Mouse (Mus musculus) heart, adult 8-10 months (tissue): ENCODE data around the gene Nipsnap2. TPM values are rescaled to one million over a fixed set of nuclear protein-coding genes. Genes with fewer than 3 reads are reported as not detected.
"Not testable (repeated sequence)": the region's sequence is repeated elsewhere in the genome, so short reads cannot be mapped to it uniquely, and the experiment has no call there.

Experiments used
- DNase-seq: peaks from one replicate; pipeline ENCODE4 v3.0.0; 2022; ENCODE audit warnings: low spot score
- total RNA-seq, 4 experiments: library from RNA; stranded (reverse); gene quantifications; 2 replicates each; pipeline ENCODE4 v1.2.4; 2022

The Nipsnap2 gene
- 1,000 to 10,000 TPM in 2 of 4 experiments, 100 to 1,000 TPM in 2; 969 to 1,032 (median 999) TPM for total RNA-seq

DNA sequence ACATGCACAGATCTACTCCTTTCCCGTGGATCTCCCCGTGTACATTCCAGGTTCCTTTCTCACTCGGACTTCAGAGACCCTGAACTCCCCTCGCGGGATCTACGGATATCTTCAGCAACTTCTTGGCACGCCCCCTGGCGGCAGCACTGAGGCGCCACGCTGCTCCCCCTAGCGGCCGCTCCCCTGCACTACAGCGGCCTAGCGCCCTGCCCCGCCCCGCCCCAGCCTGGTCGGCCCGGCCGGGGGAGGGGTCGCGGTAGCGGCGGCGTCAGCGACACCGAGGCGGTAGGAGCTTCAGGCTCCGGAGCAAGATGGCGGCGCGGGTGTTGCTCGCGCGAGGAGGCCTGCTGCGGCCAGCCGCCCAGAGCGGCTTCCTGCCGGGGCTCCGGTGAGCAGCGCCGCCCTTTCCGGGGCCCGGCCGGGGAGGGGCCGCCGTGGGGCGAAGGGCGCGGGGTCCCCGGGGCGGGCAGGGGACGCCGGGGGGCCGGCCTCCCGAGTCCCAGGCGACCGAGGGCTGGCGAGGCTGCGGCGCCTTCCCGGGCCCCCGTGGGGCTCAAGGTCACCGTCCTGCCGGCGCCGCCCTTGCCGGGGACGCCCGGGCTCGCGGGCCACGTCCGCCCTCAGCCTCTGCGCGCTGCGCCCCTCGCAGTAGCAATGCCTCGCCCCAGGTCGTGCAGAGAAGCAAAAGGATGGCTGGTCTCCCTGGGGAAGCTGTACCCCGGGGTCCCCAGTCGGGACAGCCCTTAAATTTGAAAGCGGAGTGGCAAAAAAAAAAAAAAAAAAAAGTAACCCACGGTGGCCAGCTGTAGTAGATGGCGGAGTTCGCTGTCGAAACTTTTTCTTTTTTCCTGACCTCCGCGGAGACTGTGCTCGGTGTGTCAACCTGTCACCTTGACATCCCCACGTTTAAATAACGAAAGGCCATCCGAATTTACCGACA is at the start of gene Nipsnap2:
Nipsnap2 (plus strand) TSS at position 230 of the 940 bp plus-strand sequence.
- DNase-seq = peak; percentile 89

DNA sequence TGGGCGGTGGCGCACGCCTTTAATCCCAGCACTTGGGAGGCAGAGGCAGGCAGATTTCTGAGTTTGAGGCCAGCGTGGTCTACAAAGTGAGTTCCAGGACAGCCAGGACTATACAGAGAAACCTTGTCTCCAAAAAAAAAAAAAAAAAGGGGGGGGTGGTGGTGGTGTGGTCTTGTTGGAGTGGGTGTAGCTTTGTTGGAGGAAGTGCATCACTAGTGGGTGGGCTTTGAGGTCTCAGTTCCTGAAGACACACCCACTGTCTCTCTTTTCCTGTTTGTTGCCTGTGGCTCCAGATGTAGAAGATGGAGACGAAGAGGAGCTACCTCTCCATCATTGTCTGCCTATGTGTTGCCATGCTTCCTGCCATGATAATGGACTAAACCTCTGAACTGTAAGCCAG is 39.7 kb upstream of the Nipsnap2 start:
- DNase-seq = not testable (repeated sequence)

DNA sequence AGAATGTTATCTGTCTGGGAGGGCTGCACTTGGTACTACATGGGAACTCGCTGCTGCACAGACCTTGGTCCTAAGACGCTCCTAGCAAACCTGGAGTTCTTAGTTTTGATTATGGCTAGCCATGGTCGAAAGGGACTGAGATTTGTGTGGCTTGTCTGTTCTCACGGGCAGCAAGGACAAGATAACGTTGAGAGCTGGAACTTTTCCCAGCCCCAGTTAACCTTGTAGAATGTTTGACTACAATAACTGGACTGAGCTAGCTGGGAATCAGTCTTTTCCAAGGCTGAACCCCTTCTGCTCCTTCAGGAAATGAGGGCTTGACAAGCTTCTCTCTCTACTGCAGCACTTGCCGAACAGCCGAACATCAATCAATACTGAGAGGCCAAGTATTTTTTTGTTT is 37.2 kb upstream of the Nipsnap2 start:
- no peak for DNase-seq

DNA sequence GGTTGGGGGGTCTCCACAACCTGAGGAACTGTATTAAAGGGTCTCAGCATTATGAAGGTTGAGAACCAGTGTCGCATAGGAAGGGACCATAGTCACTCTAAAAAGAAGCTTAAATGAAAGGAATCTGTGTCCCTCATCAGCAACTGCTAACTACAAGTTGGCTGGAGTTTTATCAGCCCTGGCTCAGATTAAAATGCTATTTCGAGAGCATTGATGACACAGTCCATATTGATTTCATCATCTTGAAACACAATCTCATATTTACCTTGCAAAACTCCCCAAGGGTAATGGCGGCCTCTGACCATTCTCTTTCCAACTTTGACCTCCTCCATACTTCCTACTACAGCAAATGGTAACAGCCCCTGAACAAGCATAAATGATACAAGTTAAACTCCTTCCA is 34.3 kb upstream of the Nipsnap2 start:
- no peak for DNase-seq

DNA sequence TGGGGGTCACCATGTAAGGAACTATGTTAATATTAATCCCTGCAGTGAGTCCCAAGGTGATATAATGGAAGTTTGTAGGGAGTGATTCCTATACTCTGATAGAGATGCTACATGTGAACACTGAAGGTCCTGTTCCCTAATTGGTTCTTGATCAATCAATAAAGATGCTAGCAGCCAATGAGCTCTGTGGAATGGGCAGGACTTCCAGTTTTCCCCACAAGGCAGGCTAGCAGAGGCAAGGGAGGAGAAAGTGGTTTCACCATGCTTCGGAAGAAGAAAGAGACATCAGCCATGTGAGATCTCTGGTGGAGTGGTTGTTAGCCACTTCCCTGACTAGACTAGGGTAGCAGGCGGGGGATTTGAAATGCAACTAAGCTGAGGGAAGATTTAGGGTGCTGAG is 24.4 kb upstream of the Nipsnap2 start:
- DNase-seq = no peak

DNA sequence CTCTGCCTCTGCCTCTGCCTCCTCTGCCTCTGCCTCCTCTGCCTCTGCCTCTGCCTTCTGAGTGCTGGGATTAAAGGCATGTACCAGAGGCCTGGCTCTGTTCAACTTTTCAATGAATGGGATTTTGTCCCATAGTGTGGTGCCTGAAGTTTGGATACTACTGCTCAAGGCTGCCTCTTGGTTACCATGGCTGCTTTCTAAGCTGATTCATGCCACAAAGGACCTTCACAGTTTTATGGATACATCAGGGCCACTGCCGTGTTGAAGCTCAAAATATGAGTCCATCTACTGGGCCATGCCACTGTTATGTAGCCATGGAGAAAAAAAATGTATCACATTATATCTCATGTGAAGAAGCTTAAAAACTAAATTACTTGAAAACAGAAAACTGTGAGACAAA is 23.2 kb upstream of the Nipsnap2 start:
- no peak for DNase-seq

DNA sequence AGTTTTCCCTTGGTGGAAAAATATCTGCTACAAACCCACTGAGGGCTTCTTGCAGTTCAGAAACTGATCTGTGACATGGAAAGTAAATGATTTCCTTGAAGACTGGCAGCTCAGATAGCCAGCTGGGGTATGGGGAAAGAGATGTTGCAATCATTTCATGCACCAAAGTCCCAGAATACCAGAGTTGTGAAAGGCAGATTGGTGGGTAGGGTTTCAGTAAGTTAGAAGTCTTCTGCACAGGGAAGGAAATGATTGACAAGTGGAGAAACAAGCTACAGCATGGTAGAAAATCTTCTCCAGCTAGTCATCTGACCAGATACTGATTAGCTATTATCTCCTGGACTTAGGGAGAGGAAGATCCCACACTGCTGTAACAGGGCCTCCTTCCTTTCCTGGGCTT is 21.5 kb upstream of the Nipsnap2 start:
- DNase-seq = no peak

DNA sequence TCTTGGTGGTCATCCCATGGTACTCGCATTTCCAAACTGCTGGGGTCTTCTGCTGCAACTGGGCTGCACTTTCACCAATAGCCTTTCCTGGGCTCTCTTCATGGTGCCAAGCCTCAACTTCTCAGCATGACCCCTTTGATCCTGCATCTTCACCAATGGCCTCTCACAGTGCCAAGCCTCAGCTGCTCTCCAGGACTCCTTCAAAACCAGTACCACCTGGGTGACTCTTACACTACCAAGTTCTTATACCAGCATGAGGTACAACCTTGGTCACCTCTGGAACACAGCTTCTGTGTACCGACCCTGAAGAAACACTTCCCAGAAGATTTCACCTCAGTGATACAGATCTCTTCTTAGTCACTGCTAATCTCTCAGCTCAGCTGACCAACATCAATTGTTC is 16.5 kb upstream of the Nipsnap2 start, which contains the start of gene Sept14:
Sept14 (minus strand) TSS at position 101 of the 400 bp plus-strand sequence.
- no peak for DNase-seq

DNA sequence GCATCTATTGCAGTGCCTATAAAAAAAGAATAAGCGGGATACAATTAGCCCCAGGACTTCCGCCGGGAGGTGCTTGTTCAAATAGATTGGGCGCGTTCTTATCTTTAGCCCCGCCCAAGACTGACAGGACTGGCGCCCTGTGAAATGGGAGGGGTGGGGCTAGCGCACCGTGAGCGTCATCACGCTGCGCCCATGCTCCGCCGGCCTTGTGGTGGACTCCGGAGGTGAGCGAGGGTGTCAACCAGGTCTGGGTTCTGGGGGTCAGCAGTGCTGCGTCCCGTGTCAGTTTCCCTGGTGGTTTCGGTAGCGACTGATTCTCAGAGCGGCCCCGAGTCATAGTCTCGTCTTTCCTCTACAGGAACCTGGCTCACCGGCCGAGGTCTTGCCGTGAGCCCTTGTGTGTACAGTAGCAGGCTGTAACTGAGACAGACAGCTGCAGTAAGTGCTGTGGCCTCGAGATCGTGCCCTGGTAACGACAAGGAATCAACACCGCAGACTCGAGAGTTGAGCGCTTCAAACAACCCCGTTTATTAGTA is 9.5 kb upstream of the Nipsnap2 start, which contains the start of gene Mrps17:
Mrps17 (plus strand) TSS at position 172 of the 536 bp plus-strand sequence.
- DNase-seq = peak; percentile 96

DNA sequence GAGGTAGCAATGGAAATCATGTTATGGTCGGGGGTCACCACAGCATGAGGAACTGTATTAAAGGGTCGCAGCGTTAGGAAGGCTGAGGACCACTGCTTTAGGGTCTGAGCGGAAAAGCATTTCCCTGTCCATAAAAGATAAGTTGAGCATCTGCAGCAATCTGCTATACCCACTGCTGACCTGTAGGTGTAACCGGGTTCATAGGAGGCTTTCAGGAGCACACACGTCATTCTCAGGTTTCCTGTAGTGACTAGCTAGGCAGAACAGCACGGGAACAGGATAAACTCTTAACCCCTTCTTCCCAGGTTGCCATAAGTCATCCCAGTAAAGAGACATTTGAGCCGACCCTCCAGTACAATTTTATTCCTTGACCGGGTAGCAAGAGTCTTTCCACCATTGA is 7.8 kb upstream of the Nipsnap2 start:
- no peak for DNase-seq

DNA sequence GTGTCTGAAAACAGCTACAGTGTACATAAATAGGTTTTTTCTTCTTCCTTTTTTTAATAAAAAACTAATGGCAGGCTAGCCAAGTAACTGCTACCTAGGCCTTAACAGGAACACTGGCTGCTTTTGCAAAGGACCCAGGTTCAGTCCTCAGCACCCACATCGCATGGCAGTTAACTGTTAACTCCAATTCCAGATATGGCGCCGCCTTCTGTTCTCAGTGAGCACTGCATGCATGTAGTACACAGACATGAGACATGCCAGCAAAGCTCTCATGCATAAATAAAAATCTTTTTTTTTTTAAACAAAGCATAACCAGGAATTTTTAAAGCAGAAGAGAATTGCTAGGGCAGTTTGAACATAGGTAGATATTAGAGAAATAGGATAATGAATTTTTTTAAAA is 4.7 kb upstream of the Nipsnap2 start:
- DNase-seq = no peak

DNA sequence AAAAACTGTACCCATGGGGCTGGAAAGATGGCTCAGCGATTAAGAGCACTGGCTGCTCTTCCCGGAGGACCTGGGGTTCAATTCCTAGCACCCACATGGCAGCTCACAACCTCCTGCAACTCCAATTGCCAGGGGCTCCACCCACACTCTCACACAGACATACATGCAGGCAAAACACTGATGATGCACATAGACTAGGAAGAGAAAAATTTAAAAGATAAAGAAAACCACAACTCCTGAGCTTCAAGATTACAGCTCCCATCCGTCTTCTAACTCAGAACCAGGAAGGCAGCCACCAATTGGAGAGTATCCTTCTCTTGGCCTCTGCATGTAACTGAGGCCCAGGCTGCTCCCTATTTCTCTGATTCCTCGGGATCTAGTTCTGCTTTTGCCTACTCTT is 595 bp upstream of the Nipsnap2 start:
- DNase-seq = no peak

DNA sequence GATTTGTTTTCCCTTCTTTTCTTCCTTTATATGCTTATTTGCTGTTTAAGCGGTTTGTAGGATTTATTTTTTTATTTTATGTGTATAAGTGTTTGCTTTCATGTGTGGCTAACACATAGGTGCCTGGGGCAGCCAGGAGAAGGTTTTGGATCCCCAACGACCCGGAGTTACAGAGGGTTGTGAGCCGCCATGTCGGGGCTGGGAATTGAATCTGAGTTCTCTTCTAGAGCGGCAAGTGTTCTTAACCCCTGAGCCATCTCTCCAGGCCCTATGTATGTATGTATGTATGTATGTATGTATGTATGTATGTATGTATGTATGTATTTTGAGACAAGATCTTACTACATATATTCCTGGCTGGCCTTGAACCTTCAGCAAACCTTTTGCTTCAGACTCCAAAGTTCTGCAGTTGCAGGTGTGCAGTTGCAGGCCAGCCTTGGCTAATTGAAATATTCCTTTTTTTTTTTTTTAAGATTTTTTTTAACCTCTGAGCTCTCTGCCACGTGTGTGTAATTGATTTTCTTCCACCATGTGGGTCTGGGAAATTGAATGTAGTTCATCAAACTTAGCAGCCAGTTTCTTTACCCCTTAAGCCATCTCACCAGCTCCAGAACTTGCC is 1.0 kb downstream of the Nipsnap2 start:
- no peak for DNase-seq

DNA sequence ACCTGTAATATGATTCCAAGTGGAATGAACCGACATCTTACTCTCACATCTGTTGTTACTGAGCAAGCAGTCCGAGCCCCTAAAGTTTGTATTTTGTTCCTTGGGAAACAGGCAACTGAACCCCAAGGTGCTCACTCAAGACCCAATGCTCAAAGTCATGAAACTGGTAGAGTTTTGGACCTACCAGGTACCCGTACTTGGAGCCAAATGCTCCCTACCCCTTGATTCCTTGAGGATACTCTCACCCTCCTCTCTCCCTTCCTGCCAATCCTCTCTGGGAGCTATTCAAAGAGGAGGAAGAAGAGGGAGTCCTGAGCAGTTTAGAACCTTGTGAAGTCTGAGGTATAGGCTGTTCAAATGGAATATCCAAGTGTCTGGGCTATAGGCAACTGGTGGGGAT is 1.9 kb downstream of the Nipsnap2 start:
- DNase-seq = no peak

DNA sequence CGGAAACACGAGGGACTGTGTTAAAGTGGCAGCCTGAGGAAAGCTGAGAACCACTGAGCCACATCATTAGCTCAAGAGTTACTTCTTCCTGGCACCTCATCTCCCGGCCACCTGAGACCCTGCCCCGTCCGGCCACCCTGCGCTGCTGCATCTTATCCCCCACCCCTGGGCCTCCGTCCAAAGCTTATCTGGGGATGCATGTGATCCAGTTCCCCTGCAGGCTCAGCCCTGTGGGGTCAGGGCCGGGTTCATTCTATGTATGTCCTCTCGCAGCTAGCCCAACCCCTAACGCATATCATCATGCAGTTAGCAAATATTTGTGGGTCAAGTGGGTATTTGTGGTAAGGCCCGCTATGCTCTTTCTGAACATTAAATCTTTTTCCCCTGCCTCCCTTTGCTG is 4.4 kb downstream of the Nipsnap2 start:
- DNase-seq = no peak

DNA sequence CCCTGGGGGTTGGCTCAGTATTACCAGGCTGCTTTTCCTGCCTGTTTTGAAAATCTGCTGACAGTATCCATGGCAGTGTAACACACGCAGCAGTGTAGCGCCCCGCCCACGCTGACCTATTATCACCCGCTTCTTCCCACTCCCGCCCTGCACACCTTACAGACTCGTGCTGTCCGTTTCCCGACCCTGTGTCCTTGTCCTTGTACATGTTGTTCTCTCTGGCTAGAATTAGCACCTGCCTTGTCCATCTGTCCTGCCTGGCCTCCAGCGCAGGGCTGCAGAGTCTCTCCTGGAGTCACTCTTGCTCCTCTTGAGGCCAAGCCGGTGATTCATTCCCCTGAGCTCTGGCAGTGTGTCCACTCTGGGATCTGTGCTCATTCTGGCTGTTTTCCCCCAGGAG is 5.5 kb downstream of the Nipsnap2 start:
- peak; percentile 75 for DNase-seq

DNA sequence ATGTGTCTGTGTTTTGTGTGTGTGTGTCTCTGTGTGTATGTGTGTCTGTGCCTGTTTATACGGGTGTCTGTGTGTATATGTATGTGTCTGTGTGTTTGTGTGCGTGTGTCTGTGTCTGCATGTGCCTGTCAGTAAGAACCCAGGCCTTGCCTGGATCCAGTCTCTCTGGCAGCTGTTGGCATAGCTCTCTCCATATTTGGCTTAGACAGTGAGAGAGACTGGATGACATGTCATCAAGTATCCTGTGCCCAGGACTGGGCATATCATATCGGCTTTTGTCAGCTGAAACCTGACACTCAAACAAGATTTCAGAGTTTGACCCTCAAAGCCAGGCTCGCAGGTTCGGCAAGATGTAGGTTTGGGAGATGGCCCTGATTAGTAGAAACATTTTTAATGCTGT is 6.2 kb downstream of the Nipsnap2 start:
- peak; percentile 66 for DNase-seq

DNA sequence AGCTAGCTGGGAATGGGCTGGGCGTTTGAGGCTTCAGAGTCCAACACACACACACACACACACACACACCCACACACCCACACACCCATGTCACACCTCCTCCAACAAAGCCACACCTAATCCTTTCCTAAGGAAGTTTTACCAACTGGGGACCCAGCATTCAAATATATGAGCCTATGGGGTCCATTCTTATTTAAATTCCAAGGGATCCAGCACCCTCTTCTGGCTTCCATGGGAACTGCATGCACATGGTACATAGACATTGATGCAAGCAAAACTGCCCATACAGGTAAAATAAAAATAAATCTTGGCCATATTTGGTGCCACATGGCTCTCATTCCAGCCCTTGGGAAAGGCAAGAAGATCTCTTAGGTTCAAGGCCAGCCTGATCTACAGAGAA is 16.1 kb downstream of the Nipsnap2 start:
- no peak for DNase-seq

DNA sequence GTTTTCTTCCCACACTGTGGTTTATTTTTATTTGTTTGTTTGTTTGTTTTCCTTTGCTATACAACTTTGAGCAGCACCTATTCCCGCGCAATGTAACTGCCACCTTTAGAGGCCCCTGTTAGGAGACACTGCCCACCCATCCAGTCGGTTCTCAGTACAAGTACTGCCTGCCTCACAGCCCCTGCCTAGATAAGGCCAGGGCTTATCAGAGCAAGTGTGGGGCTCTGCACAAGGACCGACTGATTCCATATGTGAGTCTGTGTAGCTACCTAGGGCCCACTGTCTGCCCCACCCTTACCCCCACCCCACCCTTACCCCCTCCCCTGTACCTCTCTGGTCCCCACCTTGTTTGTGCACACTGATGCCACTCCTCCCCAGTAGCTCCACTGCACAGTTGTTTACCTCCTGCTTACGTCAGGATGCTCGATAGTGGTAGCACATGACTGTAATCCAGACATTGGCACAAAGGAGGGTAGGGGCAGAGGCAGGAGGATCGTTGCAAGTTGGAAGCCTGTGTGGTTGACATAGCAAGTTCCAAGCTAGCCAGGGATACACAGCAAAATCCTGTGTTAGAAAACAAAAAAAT is 18.1 kb downstream of the Nipsnap2 start:
- DNase-seq = no peak

DNA sequence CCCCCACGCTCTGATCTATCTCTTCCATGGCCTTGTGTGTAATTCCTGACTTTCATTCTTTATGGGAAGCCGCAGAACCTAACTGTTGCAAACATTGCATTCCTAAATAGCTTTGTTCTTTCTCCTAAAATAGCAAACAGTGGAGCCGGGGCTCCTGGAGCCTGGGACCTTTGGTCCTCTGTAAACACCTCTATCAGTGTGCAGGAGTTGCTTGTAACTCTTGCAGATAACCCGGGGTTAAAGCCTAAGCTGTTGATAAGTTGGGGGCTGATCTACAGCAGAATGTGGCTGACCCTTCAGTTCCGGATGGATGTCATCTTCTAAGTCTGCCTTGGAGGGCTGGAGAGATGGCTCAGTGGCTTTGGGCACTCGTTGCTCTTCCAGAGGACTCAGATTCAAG is 19.2 kb downstream of the Nipsnap2 start:
- DNase-seq = no peak

DNA sequence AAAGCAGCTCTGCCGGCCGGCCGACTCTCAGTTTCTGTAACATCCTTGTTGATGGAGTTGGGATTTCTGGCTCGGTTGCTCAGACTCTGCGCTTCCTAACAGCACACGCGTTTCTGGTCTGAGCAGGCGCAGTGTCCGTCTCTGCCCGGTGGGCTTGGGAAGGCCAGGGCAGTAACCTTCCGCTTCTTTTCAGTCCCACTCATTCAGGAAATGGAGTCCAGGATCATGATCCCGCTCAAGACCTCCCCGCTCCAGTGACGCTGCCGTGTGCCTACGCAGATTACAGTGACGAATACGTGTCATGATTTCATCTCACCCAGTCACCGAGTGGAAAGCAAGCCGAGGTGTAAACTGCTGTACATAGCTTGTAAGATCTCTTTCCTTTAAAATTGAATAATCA is 32.0 kb downstream of the Nipsnap2 start:
- no peak for DNase-seq

DNA sequence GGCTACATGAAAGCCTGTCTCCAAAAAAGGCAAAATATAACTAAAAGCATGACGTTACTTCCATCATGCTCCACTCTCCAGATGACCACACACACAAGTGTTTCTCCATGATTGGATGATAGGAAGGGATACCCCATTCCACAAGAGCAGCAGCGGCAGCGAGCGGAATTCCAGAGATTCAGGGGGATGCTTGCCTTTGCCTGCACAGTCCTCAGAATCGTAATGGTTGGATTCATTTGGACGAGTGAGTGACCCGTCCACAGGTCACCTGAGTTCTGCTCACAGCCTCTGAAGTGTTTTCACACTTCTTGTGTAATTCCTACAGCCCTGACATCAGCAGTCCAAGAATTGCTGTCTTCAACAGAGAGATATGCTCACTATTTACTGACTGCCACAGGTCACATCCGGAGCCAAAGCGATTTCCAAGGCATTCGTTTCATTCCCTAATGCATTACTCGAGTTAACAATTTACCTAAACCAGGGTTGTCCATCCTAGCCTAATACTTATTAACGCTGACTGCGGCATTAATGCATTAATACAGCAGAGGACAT is 35.1 kb downstream of the Nipsnap2 start:
- no peak for DNase-seq
